Mouse (Mus musculus) cerebellum, adult 11-12 months (tissue): ENCODE data around the gene Sc5d.
A peak's percentile ranks its signal among the peaks of the same experiment; 100 is the strongest.

ENCODE experiments used
- DNase-seq: peaks from one replicate; pipeline ENCODE4 v3.0.0; 2022

The Sc5d gene

DNA sequence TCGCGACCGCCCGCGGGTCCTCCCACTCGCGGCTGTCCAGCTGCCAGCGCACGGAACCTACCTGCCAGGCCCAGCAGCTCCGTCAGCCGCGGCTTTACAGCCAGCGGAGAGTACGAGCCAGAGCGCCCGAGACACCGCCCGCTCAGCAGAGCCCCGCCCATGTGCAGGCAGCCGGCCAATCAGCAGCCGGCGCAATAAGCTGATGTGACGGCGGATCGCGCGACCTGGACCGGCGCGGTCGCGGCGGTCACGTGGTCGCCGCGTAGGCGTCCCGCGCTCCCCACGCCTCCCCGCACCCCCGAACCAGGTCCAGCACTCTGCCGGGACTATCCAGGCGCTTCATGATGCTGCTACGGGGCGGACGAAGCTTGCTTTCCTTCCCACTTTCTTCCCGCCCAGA is at the start of gene Sc5d:
Gene Sc5d (minus strand): TSS at position 112 of the 400 bp plus-strand sequence.
- peak; percentile 97 for DNase-seq

DNA sequence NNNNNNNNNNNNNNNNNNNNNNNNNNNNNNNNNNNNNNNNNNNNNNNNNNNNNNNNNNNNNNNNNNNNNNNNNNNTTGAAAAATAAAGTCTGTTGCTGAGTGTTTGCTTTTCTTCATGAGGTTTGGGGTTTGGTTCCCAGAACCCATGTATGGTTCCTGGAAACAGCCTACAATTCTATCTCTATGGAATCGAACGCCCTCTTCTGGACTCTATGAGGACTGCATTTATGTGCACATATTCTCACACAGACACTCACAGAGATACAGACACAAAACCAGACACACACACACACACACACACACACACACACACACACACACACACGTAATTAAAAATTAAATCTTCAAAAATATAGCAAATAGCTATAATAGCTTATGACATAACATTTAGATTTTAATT is 47.3 kb upstream of the Sc5d start:
- DNase-seq, result no peak

DNA sequence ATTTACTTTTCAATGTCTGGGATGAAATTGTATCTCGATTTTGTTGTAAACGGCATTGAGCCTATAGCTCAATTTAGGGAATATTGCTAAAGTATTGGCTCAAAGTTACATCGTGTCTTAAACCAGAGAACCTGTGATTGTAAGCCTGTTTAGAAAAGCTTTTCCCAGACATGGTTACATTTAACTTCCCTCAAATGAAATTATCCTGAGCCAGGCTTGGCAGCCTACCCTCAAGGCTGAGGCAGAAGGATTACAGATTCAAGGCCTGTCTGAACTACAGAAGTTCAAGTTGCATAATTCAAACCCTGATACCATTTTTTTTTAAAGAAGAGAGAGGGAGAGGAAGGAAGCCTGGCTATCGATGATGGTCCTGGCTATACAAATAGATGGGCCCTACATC is 39.8 kb upstream of the Sc5d start:
- DNase-seq, result no peak

DNA sequence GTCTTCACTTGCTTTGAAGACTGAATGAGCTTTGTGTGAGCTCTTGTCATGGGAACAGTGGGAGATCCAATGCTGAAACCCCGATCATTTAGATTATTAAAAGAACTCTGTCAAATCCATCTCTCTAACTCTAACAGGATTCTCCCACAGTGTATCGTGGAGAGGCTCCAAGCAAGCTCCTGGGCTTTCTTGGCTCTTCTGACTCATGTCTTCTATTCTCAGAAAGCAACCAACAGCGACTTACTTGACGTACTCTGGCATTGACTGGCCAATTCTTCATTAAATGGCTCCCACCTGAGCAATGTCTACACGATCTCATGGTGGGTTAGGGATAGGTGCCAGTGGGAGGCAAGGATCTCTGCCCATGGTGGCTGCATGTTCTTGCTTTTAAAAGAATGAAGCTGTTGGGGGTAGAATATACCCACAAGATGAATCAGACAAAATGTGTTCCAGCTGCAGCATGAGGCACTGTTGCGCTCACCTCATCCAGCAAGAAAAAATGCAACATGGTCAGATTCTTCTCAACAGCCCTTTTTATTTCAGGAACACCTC is 37.1 kb upstream of the Sc5d start:
- no peak for DNase-seq

DNA sequence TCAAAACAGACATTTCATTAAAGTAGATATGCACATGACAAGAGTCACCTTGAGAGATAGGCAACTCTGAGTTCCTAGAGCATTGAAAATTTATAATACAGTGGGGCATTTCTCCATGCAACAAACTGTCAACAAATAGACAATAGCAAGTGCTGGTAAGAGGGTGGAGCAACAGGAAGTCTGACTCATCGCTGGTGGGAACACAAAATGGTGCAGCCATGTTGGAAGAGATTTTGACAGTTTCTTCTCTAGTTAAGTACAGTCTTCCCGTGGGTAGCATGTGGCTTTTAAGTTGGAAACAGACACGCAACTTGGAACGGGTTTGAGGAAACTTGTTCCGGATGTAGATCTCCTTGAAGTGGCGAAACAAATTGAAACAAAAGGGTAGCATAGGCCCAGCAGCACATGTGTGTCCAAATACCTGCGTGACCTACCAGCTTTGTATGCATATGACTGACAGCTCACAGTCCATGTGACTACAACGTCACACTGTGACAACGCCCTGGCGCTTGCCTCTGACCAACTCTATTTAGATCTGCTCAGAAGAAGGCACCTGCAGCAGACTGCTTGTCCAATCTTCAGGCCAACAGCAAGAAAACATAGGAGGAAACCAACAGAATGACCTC is 32.4 kb upstream of the Sc5d start:
- DNase-seq, result no peak

DNA sequence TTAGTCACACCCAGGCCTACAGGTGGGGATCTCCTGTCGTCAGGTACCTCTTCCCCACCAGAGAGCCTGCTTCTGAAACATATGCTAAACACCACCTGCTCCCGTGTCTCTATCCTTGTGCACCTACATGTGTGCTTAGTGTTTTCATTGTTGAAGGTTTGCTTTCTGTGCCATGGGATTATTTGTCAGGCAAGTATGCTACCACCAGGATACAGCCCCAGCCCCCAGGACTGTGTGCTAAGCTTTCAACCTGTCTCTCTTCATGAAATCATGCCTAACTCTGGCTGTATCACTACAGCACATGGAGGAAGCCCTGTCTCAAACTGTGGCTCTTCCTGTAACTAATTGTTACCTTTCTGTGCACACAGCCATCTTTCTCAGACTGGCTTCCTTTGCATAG is 30.1 kb upstream of the Sc5d start:
- no peak for DNase-seq

DNA sequence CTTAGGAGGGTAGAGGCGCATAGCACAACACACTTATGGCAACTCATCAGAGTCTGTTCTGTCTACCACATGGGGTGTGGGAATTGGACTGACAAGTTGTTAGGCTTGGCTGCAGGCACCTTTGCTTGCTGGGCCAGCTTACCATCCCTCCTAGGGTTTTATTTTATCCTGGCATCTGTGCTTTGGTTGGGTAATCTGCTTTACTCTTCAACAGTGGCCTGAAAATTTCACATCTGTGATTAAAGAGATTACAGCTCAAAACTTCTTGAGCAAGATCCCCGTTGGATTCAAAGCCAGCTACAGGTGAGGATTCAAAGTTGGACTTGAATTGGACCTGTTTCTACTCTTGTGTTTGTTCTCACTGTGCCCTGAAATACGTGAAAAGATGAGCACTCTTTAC is 29.5 kb upstream of the Sc5d start:
- DNase-seq, result no peak

DNA sequence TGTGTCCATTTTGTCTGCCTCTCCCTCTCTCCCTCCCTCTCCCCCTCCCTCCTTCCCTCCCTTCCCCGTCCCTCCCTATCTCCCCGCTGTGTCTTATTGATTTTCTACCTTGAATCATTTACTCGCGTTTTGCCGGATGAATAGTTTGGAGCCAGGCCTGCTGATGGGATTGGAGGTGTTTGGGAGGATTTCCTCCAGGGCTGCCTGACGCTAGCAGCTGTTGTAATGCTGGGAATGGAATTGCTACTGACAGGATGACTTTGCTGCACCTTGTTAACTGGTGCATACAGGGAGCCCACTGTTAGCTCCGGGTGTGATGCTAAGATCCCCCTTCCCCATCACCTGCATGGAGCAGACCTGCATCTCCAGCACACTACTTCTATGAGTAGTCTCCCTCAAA is 29.0 kb upstream of the Sc5d start:
- DNase-seq, result no peak

DNA sequence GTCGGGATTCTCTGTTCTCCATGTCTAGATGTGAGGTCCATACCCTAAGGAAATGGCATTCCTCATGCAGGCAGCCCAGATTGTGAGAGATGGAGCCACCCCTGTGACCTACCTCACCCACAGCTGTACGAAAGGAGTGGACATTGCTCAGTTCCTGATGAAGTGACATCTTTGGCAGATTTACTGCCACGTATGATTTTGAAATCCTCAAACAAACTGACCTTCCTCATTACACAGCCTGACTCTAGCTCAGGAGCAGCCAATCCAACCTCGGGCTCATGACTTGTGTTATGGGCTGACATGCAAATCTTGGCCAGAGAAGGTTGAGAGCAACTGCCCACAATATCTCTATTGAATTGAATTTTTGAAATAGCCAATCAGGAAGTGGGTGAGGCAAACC is 15.6 kb upstream of the Sc5d start:
- DNase-seq, result no peak

DNA sequence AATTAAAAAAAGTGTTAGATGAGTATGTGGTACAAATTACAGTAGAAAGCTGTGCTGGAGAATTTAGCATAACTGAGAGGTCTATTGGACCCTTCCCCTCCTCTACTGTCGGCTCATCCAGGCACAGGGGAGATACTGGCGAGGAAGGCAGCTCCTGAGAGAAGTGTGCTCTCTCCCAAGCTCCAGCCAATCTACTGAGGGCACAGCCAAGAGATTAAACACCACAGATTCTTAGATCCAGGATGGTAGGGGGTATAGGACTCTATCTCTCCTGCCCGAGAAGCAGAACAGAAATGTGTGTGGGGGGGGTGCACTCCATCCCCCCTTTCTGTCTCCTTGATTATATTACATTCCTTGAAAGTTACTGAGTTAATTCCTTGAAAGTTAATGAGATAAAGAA is 14.0 kb upstream of the Sc5d start:
- DNase-seq, result no peak

DNA sequence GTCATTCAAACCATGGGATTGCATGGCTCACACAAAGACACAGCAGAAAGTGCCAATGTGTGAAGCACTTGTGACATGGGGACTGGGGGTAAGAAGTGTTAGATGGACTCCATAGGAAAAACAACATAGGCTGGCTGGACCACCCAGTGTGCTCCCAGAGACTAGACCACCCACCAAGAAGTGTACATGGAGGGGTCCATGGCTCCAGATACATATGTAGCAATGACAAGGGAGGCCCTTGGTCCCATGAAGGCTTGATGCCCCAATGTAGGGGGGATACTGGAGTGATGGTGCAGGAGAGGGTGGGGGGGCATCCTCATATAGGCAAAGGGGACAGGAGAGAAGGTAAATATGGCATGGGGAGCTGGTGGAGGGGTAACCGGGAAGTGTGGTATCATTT is 13.6 kb upstream of the Sc5d start:
- DNase-seq, result no peak

DNA sequence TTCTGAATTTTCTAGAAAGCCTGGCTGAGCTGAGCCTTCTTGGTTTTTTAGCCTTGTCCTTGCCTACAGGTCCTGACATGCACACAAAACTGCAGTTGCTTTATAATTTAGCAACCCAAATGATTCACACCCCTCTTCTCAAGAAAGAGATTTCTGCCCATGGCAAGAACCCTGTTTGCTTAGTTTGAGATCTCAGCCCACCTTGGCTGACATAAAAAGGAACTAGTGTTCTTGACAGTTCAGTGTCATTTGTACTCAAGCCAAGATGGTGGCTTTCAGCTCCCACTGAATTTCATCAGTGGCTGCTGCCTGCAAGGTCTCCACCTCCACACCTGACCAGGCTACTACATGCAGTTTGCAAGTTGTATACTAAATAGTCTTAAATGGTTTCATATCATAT is 13.1 kb upstream of the Sc5d start:
- no peak for DNase-seq

DNA sequence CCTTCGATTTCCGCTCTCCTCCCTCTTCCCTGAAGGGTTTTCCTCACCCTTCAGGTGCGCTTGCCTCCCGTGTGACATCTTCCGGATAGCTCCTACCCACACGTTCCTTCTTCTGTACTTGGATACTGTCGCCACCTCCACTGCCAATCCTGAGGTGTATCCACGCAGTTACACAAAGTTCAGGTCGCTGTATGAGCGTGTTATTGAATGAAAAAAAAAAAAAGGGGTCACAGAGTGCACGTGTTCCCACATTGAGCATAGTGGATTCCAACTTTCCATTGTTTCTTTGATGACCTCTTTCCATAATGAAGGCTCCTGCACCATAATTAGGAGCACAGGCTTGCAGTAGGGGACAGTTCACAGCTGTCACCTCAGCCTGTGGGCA is 11.7 kb upstream of the Sc5d start:
- no peak for DNase-seq

DNA sequence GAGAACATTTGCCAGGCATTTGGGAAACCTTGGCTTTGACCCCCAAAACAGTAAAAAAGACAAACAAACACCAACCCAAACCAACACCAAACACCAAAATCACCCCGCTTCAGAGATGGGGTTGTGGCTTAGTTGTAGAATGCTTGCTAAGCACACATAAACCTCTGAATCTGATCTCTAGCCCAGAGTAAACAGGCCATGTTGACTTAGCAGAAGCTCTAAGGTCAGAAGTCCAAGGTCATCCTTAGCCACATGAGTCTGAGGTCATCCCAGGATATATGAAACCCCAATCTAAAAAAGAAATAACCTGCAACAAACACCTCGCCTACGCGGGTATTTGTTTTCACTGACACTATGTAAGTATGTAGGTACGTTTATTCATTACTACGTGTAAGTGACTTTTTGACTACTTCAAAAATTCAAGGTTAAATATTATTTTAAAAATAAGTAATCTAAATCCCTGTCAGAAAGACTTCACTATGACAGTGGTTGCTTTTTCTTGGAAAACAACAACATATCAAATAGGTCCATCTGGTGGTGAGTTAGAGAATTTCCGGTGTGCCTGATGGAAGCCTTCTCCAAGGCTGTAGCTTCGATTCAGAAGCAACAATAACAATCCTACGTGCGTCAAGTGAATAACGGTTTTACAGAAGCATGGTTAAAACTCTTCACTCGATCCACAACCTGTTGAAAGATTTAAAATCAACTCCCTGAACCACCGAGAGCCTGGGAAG is 11.1 kb upstream of the Sc5d start:
- no peak for DNase-seq

DNA sequence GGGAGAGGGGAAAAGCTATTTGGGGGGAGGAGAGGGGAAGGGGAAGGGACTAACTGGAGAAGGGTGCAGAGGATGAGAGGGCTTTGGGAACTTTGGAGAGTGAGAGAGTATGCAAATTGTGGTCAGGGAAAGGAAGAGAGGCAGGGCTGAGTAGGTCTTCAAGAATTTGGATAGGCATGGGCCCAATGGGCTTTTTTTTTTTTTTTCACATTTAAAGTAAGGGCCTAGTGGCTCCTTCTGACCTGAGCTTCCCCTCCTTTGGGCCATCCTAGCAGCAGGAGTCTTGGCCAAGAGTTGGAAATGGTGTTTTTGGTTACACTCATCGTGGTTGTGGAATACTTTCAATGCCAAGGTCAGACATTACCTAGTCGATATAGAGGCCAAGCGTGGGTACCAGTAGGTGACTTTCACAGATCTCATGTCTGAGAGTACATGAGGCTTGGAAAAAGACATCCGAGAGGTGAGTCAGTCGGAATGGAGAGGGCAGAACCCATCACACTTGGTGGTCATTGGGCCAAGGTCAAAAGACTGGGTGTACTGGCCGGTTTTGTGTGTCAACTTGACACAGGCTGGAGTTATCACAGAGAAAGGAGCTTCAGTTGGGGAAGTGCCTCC is 9.7 kb upstream of the Sc5d start:
- no peak for DNase-seq

DNA sequence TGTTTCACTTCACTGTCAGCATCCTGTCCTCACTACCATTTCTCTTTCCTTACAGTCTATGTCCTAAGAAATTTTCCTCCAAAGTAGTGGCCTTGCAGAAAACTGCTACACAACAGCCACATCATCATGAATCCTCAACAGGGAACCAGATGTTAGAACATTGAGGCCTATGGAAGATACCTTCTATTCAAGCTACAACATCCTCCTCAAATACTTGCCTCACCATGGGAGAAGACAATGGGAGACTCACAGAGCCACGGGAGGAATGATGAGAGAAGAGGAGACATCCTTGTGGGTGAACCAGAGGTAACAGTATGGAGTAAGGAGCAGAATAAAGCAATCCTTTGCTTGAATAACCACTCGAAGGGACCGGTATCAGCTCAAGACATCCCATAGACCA is 9.1 kb upstream of the Sc5d start:
- no peak for DNase-seq

DNA sequence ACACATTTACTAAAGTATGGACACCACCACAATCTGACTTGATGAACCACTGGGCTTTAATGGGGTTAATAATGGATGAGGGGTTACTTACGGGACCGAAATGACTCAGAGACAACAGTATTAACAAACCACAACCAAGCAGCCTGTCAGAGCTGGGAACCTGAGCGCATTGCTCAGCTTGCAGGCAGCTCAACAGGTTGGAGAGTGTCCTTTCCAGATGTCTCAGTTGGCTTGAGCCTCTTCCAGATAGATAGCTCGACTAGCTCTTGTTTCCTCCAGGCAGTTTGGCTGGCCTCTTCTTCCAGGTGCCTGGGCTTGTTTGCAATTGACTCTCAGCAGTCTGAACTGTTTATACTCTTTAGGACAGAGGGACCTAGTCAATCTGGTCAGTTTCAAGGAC is 8.6 kb upstream of the Sc5d start:
- DNase-seq, result no peak

DNA sequence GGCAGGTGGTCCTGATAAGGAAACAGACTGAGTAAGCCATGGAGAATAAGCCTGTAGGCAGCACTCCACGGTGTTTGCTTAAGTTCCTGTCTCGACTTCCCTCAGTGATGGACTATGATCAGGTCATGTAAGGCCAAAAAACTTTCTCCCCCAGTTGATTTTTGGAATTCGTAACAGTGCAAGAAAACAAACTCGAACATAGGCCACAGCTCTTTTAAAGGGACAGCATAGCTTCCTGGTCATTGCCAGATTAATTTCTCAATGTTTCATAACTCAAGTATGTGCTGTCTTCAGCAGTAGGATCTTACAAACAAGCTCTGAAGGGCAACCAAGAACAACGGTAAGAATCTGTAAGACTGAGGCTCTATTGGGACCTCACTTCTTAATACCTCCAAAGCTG is 7.4 kb upstream of the Sc5d start:
- DNase-seq, result no peak

DNA sequence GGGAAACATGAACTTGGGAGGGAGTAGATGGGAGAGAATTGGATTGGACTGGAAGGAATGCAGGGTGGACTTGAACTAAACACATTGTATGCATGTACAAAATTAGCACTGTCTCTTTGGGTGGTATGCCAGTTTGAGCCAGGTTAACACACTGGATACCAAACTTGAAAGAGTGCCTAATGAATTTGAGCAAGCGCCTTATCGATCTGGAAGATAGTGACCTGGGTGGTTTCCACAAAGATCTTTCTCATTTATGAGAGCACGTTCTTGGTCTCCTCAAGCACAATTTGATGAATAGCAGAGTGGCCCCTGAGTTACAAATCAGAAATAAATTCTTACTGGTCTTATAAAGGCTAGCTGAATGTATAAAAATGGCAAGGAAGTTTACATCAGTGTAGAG is 6.6 kb upstream of the Sc5d start:
- DNase-seq, result no peak

DNA sequence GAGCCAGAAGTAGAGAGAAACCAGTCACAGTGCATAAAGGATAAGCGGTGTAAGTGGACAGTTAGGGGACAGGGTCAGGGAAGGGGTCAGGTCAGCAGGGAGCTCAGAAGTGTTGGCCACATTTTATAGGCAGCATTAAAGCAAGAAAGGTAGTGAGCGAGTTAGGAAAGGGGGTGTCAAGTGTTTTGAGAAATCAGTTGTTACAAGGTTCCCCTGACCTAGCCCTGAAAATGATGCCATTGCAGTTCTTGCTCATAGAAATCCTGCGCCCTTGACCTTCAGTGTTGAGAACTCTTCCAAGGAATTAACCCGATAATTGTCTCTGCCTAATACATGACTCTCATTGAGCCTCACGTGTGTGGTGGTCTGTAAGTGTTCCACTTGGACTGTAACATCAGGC is 6.0 kb upstream of the Sc5d start:
- no peak for DNase-seq

DNA sequence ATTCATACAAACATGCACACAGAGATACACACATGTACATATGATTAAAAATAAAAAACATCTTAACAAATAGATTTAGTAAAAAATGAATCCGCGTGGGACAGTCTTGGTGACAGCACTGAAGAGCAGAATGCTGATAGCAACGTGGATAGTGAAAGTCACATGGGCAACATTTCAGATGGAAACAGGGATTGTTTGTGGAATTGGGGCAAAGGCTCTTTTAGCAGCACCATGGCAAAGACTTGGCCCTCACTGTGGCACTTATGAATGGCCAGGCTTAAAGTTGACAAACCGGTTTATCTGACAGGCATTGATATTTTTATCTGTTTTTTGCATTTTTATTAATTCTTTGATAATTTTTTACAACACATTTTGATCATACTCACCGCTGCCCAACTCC is 4.3 kb upstream of the Sc5d start:
- DNase-seq, result no peak

DNA sequence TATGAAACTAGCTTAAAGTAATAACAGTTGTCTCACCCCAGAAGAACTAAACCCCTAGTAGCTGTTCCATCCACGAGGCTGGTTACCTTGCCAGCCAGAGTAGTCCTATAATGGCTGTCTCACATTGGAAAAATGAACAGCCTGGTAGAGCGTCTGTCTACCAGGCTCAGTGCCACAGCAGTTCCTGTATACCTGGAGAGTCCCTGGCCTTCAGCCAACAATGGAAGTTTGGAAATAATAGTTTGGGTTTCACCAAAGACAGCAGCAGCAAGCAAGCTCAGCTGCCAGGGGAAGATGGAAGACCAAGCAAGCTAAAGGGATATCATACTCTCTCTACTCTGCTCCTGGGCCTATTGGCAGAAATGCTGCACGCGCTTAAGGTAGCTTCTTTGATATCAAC is 1.3 kb upstream of the Sc5d start:
- DNase-seq, result peak; percentile 59

DNA sequence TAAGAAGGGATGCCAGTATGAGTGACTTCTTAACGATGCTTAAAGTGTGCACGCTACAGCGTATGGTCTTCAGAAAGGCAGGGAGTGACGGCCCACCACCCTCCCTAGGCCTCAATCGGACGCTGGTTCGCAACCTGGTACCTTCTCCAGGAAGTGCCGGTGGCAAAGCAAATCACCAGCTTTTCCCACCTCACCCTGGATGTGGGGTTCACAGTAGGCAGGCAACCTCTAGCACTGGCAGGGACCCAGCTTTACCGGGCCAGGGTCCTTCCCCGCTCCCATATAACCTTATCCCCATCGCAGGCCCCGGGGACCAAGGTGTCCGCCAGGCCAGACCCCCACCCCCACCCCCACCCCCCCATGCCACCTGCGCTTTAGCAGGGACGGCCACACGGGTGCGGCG is 346 bp downstream of the Sc5d start:
- DNase-seq, result no peak

DNA sequence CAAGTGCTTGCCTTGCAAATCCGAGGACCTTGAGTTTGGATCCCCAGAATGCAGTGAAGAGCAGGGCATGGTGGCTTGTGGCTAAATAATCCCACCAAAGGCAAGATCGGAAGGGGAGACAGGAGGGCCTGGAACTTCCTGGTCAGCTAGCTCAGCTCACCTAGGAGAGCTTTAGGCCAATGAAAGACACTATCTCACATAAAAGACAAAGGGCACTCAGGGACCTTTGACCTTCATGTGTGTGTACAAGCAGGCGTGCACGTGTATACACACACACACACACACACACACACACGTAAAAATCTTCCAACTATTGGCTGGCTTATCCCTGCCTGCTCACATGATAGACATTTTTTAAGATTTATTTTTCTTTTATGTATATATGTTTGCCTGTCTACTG is 3.6 kb downstream of the Sc5d start:
- no peak for DNase-seq

DNA sequence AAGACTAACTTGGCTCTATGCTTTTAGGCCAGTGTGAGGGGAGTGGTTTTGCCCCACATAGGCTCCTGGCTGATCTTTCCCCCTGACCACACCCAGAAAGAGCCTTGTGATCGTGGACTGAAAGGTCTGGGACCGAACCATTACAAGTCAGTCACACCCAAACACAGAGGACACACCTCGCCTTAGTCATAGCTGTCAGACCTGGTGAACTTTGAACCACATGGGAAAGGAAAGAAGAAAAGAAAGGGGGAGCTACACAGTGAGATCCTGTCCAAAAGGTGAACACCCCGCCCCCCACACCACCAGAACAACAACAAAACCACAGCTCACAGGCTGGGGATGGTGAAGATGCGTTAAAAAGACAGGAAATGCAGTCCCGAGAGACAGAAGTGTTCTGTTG is 14.9 kb downstream of the Sc5d start:
- no peak for DNase-seq
